Mouse (Mus musculus) cerebellum, adult 2 months (tissue): ENCODE measurements around the gene Ero1l.

Experiments used
- CTCF ChIP-seq: fragments of 200-500 bp; IDR thresholded peaks from 2 replicates; pipeline ENCODE4 v1.5.1; 2011; ENCODE audit warnings: low read depth, mild to moderate bottlenecking, control low read depth, low read length, moderate library complexity, borderline replicate concordance; ENCODE audit not compliant: insufficient read depth
- POLR2A ChIP-seq: fragments of 200-500 bp; IDR thresholded peaks from 2 replicates; pipeline ENCODE4 v1.6.1; 2011; ENCODE audit warnings: low read length, control low read depth, borderline replicate concordance; ENCODE audit not compliant: insufficient read depth

DNA sequence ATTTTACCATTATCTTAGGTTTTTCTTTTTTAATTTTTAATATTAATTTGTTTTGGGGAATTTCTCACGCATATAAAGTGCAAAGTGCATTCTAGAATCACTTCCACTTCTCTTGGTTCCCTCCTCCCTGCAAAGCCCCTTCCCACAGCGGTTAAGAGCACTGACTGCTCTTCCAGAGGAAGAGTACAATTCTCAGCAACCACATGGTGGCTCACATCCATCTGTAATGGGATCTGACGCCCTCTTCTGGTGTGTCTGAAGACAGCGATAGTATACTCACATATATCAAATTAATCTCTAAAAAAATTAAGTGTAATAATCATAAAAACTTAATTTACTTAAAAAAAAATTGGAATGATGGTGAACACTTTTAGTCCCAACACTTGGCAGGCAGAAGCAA lies 14.2 kb downstream of the Ero1l start:
- TF ChIP-seq POLR2A, result no peak
- no peak for TF ChIP-seq CTCF
